Mouse (Mus musculus) megakaryocyte, embryonic 14.5 days (primary cell): Measurements from ENCODE around the gene 1110012L19Rik.
"Not testable (repeated sequence)": the region's sequence is repeated elsewhere in the genome, so short reads cannot be mapped to it uniquely, and the experiment has no call there.

Experiments
- FLI1 ChIP-seq: IDR thresholded peaks from 2 replicates; pipeline ENCODE4 v1.6.1; 2012; ENCODE audit warnings: low read length, inconsistent platforms, mixed read lengths
- GATA1 ChIP-seq: IDR thresholded peaks from 3 replicates; pipeline ENCODE4 v1.6.1; 2012; ENCODE audit warnings: mixed read lengths, low read length, inconsistent platforms, borderline replicate concordance

- not testable (repeated sequence) for TF ChIP-seq FLI1, GATA1
Observed at GRCm38 (mm10) chrX:70425473-70425872, 39.8 kb downstream of the 1110012L19Rik start.
